Mouse (Mus musculus): ENCODE data around the gene Prkn. TPM values are rescaled to one million over a fixed set of nuclear protein-coding genes. Genes with fewer than 3 reads are reported as not detected.

The Prkn gene
- polyA plus RNA-seq, 1 experiment from 2014 or later: 1.5 TPM

- no peak overlapping the region for H3K4me2 ChIP-seq (ENCODE audit: low read depth, low read length, severe bottlenecking)
- H3K27ac ChIP-seq (ENCODE audit: low read depth, low read length): no peak overlapping the region
- no peak overlapping the region for H3K9ac ChIP-seq (ENCODE audit: low read length)
- H3K27me3 ChIP-seq (ENCODE audit: control insufficient read depth, insufficient read depth, low read length): no peaks in the 10 kb centered on the region
- no peak for DNase-seq (ENCODE audit: low spot score)
- no peak overlapping the region for H3K4me3 ChIP-seq (ENCODE audit: low read depth, low read length)
- no peaks in the 10 kb centered on the region for H3K4me1 ChIP-seq (replicated peaks; ENCODE audit: control insufficient read depth, insufficient read depth, low read length)
- WGBS: 94% methylated on average over 11 of the region's 11 CpGs
- no peak for ATAC-seq (replicated peaks; ENCODE audit: low FRiP score)
- no peaks in the 10 kb centered on the region for H3K36me3 ChIP-seq (ENCODE audit: control insufficient read depth, insufficient read depth, low read length)
- H3K9me3 ChIP-seq (ENCODE audit: control insufficient read depth, low read length): no peaks in the 10 kb centered on the region
These were observed 794.9 kb downstream of the Prkn start for GRCm38 (mm10) chr17:11635121-11635520.

GRCm38 (mm10) chr17:11637642-11638041, 797.5 kb downstream of the Prkn start:
- 88% methylated on average over 10 of the region's 10 CpGs for WGBS
- DNase-seq (ENCODE audit: low spot score): no peak
- Histone ChIP-seq H3K36me3 (ENCODE audit: control insufficient read depth, insufficient read depth, low read length) (no peaks in the 10 kb centered on the region), H3K4me3 (ENCODE audit: low read depth, low read length) (no peak overlapping the region), H3K4me2 (ENCODE audit: low read depth, low read length, severe bottlenecking) (no peak overlapping the region), H3K27ac (ENCODE audit: low read depth, low read length) (no peak overlapping the region), H3K9ac (ENCODE audit: low read length) (no peak overlapping the region), H3K27me3 (ENCODE audit: control insufficient read depth, insufficient read depth, low read length) (no peaks in the 10 kb centered on the region), H3K9me3 (ENCODE audit: control insufficient read depth, low read length) (no peaks in the 10 kb centered on the region), H3K4me1 (replicated peaks; ENCODE audit: control insufficient read depth, insufficient read depth, low read length) (no peaks in the 10 kb centered on the region)
- ATAC-seq (replicated peaks; ENCODE audit: low FRiP score): no peak

GRCm38 (mm10) chr17:11638451-11638850, 798.3 kb downstream of the Prkn start:
- 87% methylated on average over 6 of the region's 6 CpGs for WGBS
- no peak for DNase-seq (ENCODE audit: low spot score)

GRCm38 (mm10) chr17:11639786-11640185, 799.6 kb downstream of the Prkn start:
- no peak overlapping the region for H3K9ac ChIP-seq (ENCODE audit: low read length)
- H3K27ac ChIP-seq (ENCODE audit: low read depth, low read length): no peak overlapping the region
- ATAC-seq (replicated peaks; ENCODE audit: low FRiP score) (no peak), DNase-seq (ENCODE audit: low spot score) (no peak)
- H3K9me3 ChIP-seq (ENCODE audit: control insufficient read depth, low read length): no peaks in the 10 kb centered on the region
- H3K4me1 ChIP-seq (replicated peaks; ENCODE audit: control insufficient read depth, insufficient read depth, low read length): no peaks in the 10 kb centered on the region
- H3K4me2 ChIP-seq (ENCODE audit: low read depth, low read length, severe bottlenecking): no peak overlapping the region
- H3K4me3 ChIP-seq (ENCODE audit: low read depth, low read length): no peak overlapping the region
- WGBS: 72% methylated on average over 5 of the region's 5 CpGs
- H3K27me3 ChIP-seq (ENCODE audit: control insufficient read depth, insufficient read depth, low read length): no peaks in the 10 kb centered on the region
- no peaks in the 10 kb centered on the region for H3K36me3 ChIP-seq (ENCODE audit: control insufficient read depth, insufficient read depth, low read length)

More at GRCm38 (mm10) chr17:11638451-11638850, 798.3 kb downstream of the Prkn start:
- H3K4me3 ChIP-seq (ENCODE audit: low read depth, low read length): no peak overlapping the region
- H3K27ac ChIP-seq (ENCODE audit: low read depth, low read length): no peak overlapping the region
- no peaks in the 10 kb centered on the region for H3K27me3 ChIP-seq (ENCODE audit: control insufficient read depth, insufficient read depth, low read length)
- ATAC-seq (replicated peaks; ENCODE audit: low FRiP score): no peak
- no peak overlapping the region for H3K9ac ChIP-seq (ENCODE audit: low read length)
- H3K9me3 ChIP-seq (ENCODE audit: control insufficient read depth, low read length): no peaks in the 10 kb centered on the region
- H3K4me1 ChIP-seq (replicated peaks; ENCODE audit: control insufficient read depth, insufficient read depth, low read length): no peaks in the 10 kb centered on the region
- no peak overlapping the region for H3K4me2 ChIP-seq (ENCODE audit: low read depth, low read length, severe bottlenecking)
- no peaks in the 10 kb centered on the region for H3K36me3 ChIP-seq (ENCODE audit: control insufficient read depth, insufficient read depth, low read length)

DNA sequence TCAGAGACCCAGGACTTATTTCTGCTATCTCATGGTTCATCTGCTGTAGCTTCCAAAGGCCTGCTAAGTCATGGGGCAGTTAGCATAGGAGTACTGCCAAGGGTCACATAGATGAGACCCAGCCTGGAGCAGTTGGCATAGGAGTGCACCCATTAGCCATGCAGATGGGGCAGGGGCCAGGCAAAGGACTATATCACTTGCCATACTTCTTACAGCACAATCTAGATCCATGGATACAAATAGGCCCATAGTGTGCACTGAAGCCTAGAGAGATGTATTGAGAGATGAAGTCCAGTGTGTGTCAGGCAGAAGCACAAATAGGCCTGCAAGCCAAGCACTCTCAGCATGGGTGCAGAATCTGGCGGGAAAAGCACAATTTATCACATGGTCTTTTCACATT, 802.1 kb downstream of the Prkn start:
- 77% methylated on average over 1 of the region's 1 CpGs for WGBS
- H3K27ac ChIP-seq (ENCODE audit: low read depth, low read length): no peak overlapping the region

GRCm38 (mm10) chr17:11644016-11644415, 803.8 kb downstream of the Prkn start:
- Histone ChIP-seq H3K9ac (ENCODE audit: low read length) (no peak overlapping the region), H3K36me3 (ENCODE audit: control insufficient read depth, insufficient read depth, low read length) (no peaks in the 10 kb centered on the region), H3K4me1 (replicated peaks; ENCODE audit: control insufficient read depth, insufficient read depth, low read length) (no peaks in the 10 kb centered on the region), H3K9me3 (ENCODE audit: control insufficient read depth, low read length) (no peaks in the 10 kb centered on the region), H3K4me3 (ENCODE audit: low read depth, low read length) (no peak overlapping the region), H3K4me2 (ENCODE audit: low read depth, low read length, severe bottlenecking) (no peak overlapping the region), H3K27me3 (ENCODE audit: control insufficient read depth, insufficient read depth, low read length) (no peaks in the 10 kb centered on the region), H3K27ac (ENCODE audit: low read depth, low read length) (no peak overlapping the region)
- 84% methylated on average over 4 of the region's 4 CpGs for WGBS
- ATAC-seq (replicated peaks; ENCODE audit: low FRiP score): no peak
- DNase-seq (ENCODE audit: low spot score): no peak

More for the DNA sequence above, 802.1 kb downstream of the Prkn start:
- Histone ChIP-seq H3K36me3 (ENCODE audit: control insufficient read depth, insufficient read depth, low read length) (no peaks in the 10 kb centered on the region), H3K4me3 (ENCODE audit: low read depth, low read length) (no peak overlapping the region), H3K9ac (ENCODE audit: low read length) (no peak overlapping the region), H3K4me1 (replicated peaks; ENCODE audit: control insufficient read depth, insufficient read depth, low read length) (no peaks in the 10 kb centered on the region), H3K27me3 (ENCODE audit: control insufficient read depth, insufficient read depth, low read length) (no peaks in the 10 kb centered on the region), H3K9me3 (ENCODE audit: control insufficient read depth, low read length) (no peaks in the 10 kb centered on the region), H3K4me2 (ENCODE audit: low read depth, low read length, severe bottlenecking) (no peak overlapping the region)
- DNase-seq (ENCODE audit: low spot score) (no peak), ATAC-seq (replicated peaks; ENCODE audit: low FRiP score) (no peak)

DNA sequence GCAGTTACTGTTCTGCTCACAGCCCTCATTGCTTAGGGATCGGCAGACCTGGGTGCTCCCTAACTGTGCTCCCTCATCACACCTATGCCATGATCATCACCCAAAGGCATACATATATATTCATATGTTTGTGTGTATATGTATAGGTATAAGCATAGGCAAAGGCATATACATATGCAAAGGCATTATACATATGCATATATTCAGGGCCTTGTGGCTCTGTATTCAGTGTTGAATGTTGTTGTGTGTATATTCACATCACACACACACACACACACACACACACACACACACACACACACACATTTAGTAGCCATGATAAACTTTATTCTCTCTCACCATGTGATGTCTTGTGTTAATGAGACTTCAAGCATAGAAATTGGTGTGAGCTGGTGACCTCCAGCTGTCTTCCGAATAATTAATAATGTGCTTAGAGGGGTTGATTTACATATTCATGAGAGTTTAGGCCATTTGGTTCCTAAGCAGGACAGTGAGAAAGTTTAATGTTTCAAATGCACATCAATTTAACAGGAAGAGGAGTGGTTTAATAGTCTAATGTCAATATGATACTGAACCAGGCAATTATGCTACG, 804.8 kb downstream of the Prkn start:
- ATAC-seq (replicated peaks; ENCODE audit: low FRiP score): 0 out of 2 replicates have a peak, but pooled peaks have one; percentile 36
- no peak overlapping the region for H3K9ac ChIP-seq (ENCODE audit: low read length)
- DNase-seq (ENCODE audit: low spot score): no peak
- no peaks in the 10 kb centered on the region for H3K36me3 ChIP-seq (ENCODE audit: control insufficient read depth, insufficient read depth, low read length)
- no peaks in the 10 kb centered on the region for H3K27me3 ChIP-seq (ENCODE audit: control insufficient read depth, insufficient read depth, low read length)
- H3K4me3 ChIP-seq (ENCODE audit: low read depth, low read length): no peak overlapping the region
- H3K9me3 ChIP-seq (ENCODE audit: control insufficient read depth, low read length): no peaks in the 10 kb centered on the region
- H3K4me1 ChIP-seq (replicated peaks; ENCODE audit: control insufficient read depth, insufficient read depth, low read length): no peaks in the 10 kb centered on the region
- no peak overlapping the region for H3K27ac ChIP-seq (ENCODE audit: low read depth, low read length)
- WGBS: 84% methylated on average over 3 of the region's 3 CpGs
- no peak overlapping the region for H3K4me2 ChIP-seq (ENCODE audit: low read depth, low read length, severe bottlenecking)

- Histone ChIP-seq H3K36me3 (ENCODE audit: control insufficient read depth, insufficient read depth, low read length) (no peaks in the 10 kb centered on the region), H3K4me1 (replicated peaks; ENCODE audit: control insufficient read depth, insufficient read depth, low read length) (no peaks in the 10 kb centered on the region), H3K9me3 (ENCODE audit: control insufficient read depth, low read length) (no peaks in the 10 kb centered on the region), H3K27ac (ENCODE audit: low read depth, low read length) (no peak overlapping the region), H3K27me3 (ENCODE audit: control insufficient read depth, insufficient read depth, low read length) (no peaks in the 10 kb centered on the region), H3K4me3 (ENCODE audit: low read depth, low read length) (no peak overlapping the region), H3K4me2 (ENCODE audit: low read depth, low read length, severe bottlenecking) (no peak overlapping the region), H3K9ac (ENCODE audit: low read length) (no peak overlapping the region)
- no peak for DNase-seq (ENCODE audit: low spot score)
- 72% methylated on average over 5 of the region's 5 CpGs for WGBS
- no peak for ATAC-seq (replicated peaks; ENCODE audit: low FRiP score)
These were observed 816.2 kb downstream of the Prkn start for GRCm38 (mm10) chr17:11656397-11656796.

DNA sequence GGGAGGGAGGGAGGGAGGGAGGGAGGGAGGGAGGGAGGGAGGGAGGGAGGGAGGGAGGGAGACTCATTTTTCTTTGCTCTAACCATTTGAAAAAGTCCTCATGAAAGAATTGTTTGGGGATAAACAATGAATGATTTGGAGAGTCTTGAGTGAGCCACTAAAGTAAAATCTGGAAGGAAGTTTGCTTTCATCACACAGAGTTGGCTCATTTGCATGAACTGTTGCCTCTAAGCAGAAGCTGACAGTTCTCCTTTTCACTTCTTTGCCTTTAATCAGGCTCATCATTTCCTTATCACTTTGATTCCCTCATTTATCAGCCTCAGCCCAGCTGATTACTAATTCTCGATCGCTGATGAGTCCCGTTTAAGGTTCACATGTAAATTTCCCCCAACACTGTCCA, 816.7 kb downstream of the Prkn start:
- WGBS: 95% methylated on average over 3 of the region's 3 CpGs
- Histone ChIP-seq H3K36me3 (ENCODE audit: control insufficient read depth, insufficient read depth, low read length) (no peaks in the 10 kb centered on the region), H3K4me1 (replicated peaks; ENCODE audit: control insufficient read depth, insufficient read depth, low read length) (no peaks in the 10 kb centered on the region), H3K9me3 (ENCODE audit: control insufficient read depth, low read length) (no peaks in the 10 kb centered on the region), H3K27me3 (ENCODE audit: control insufficient read depth, insufficient read depth, low read length) (no peaks in the 10 kb centered on the region), H3K4me2 (ENCODE audit: low read depth, low read length, severe bottlenecking) (no peak overlapping the region), H3K27ac (ENCODE audit: low read depth, low read length) (no peak overlapping the region), H3K4me3 (ENCODE audit: low read depth, low read length) (no peak overlapping the region), H3K9ac (ENCODE audit: low read length) (no peak overlapping the region)
- ATAC-seq (replicated peaks; ENCODE audit: low FRiP score): no peak
- DNase-seq (ENCODE audit: low spot score): no peak
